8 mouse cellular contexts compared by ENCODE assay signal in the genomic region with DNA sequence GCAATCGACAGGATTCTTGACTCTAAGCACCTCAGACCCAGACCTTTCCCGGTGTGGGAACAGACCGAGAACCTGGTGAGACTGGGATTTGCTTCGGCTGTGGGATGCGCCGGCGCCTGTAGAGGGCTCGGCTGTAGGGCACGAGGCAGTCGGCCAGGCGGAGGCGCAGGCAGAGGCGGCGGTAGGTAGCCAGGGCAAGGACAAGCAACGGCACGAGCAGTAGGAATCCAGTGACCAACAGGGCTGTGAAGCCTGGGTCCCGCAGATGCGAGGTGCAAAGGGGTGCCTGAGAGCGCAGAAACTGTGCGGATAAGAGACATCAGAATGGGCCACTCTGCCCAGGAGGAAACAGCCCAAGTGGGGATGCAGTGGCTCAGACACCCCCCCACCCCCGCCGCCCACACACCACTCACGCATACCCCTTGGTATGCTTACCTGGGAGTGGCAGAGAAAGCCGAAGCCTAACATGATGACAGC. TPM values are rescaled to one million over a fixed set of nuclear protein-coding genes. Genes with fewer than 3 reads are reported as not detected.
DNase-seq lines count a peak whose midpoint lies in the region; ATAC-seq and TF ChIP-seq lines count a peak whose summit lies in the region.

No protein-coding gene starts in this region.

- H3K4me2 ChIP-seq in kidney, embryonic 14.5 days (replicated peaks; ENCODE audit: low read depth, low read length), result peak overlapping the region; percentile 79
- H3K4me2 ChIP-seq in liver, embryonic 14.5 days (ENCODE audit: low read depth), result peak overlapping the region; percentile 94; the same call in 1 of the 2 replicates
- peak overlapping the region; percentile 31 for H3K4me2 ChIP-seq in stomach, embryonic 16.5 days (ENCODE audit: low read depth, low read length)

- peak overlapping the region; percentile 7 for H3K27ac ChIP-seq in kidney, embryonic 14.5 days (ENCODE audit: low read depth, low read length)
- 0 out of 2 replicates have a peak overlapping the region, but pooled peaks have one; percentile 9 for H3K27ac ChIP-seq in MEL (ENCODE audit: control insufficient read depth, low read depth, low read length)
- no peak overlapping the region for H3K27ac ChIP-seq in liver, embryonic 14.5 days
- peak overlapping the region; percentile 68 for H3K27ac ChIP-seq in stomach, embryonic 16.5 days (ENCODE audit: low read length)

- no peaks in the 10 kb centered on the region for H3K9me3 ChIP-seq in kidney, embryonic 14.5 days (ENCODE audit: control insufficient read depth, low read length)
- H3K9me3 ChIP-seq in MEL (replicated peaks; ENCODE audit: insufficient read depth, low read length), result no peaks in the 10 kb centered on the region
- no peaks in the 10 kb centered on the region for H3K9me3 ChIP-seq in liver, embryonic 14.5 days (ENCODE audit: control insufficient read depth, low read length)
- no peaks in the 10 kb centered on the region for H3K9me3 ChIP-seq in stomach, embryonic 16.5 days (replicated peaks; ENCODE audit: control insufficient read depth, low read length)

- no peaks in the 10 kb centered on the region; the same call in 1 of the 2 replicates for H3K27me3 ChIP-seq in kidney, embryonic 14.5 days (ENCODE audit: control insufficient read depth, insufficient read depth, low read length)
- no peaks in the 10 kb centered on the region for H3K27me3 ChIP-seq in MEL (ENCODE audit: control insufficient read depth in 1 of 2, insufficient read depth in 2 of 2, low read length in 2 of 2)
- no peaks in the 10 kb centered on the region for H3K27me3 ChIP-seq in liver, embryonic 14.5 days (ENCODE audit: control insufficient read depth, insufficient read depth, low read length)
- H3K27me3 ChIP-seq in stomach, embryonic 16.5 days (ENCODE audit: control insufficient read depth, insufficient read depth, low read length), result no peaks in the 10 kb centered on the region

- no peak for DNase-seq in kidney, adult 18-20 months
- no peak for DNase-seq in MEL (ENCODE audit: low read depth, low spot score)
- peak; percentile 60 for DNase-seq in embryo, embryonic 9.5 days (ENCODE audit: extremely low spot score)
- DNase-seq in heart, postnatal 4 days, result peak; percentile 58
- no peak for DNase-seq in liver, embryonic 14.5 days (ENCODE audit: low read depth in 3 of 3, low spot score in 3 of 3)
- DNase-seq in right cerebral cortex, postnatal 36 days (ENCODE audit: low spot score in 2 of 2), result no peak

- peak overlapping the region; percentile 72 for H3K4me3 ChIP-seq in kidney, embryonic 14.5 days (ENCODE audit: low read length)
- no peak overlapping the region for H3K4me3 ChIP-seq in MEL (ENCODE audit: control insufficient read depth in 1 of 2, insufficient read depth in 1 of 2, low read depth in 2 of 2, low read length in 2 of 2)
- H3K4me3 ChIP-seq in liver, embryonic 14.5 days (ENCODE audit: insufficient read depth in 1 of 2, low read depth in 2 of 2, low read length in 2 of 2), result peak overlapping the region; percentile 1 to 39
- H3K4me3 ChIP-seq in stomach, embryonic 16.5 days (replicated peaks; ENCODE audit: low read length), result peak overlapping the region; percentile 32

- peaks cover 35% of the 10 kb centered on the region; the same call in 1 of the 2 replicates for H3K4me1 ChIP-seq in kidney, embryonic 14.5 days (ENCODE audit: control insufficient read depth, insufficient read depth, low read length)
- H3K4me1 ChIP-seq in MEL (ENCODE audit: control insufficient read depth in 1 of 2, insufficient read depth in 2 of 2, low read length in 2 of 2), result peaks cover 2 to 9% of the 10 kb centered on the region in 2 experiments; a peak in 3 of 4 replicates
- peaks cover 6 to 15% of the 10 kb centered on the region in 2 experiments for H3K4me1 ChIP-seq in liver, embryonic 14.5 days (replicated peaks; ENCODE audit: control insufficient read depth in 2 of 2, insufficient read depth in 2 of 2, low read length in 1 of 2)
- H3K4me1 ChIP-seq in stomach, embryonic 16.5 days (ENCODE audit: control insufficient read depth, insufficient read depth, low read length), result peaks cover 31% of the 10 kb centered on the region

- ATAC-seq in kidney, embryonic 14.5 days (ENCODE audit: low FRiP score, low TSS enrichment), result no peak
- no peak for ATAC-seq in liver, embryonic 14.5 days (ENCODE audit: insufficient read depth)
- ATAC-seq in stomach, embryonic 16.5 days (ENCODE audit: insufficient read depth, low FRiP score), result no peak

- TF ChIP-seq CTCF in MEL (IDR thresholded peaks at IDR 0.05 in 2 of 3, conservative IDR thresholded peaks at IDR 0.05 in 1 of 3; ENCODE audit: control insufficient read depth in 1 of 3, insufficient read depth in 1 of 3, low read depth in 2 of 3, low read length in 3 of 3, poor library complexity in 1 of 3, severe bottlenecking in 1 of 3), result no peak
- no peak for TF ChIP-seq CTCF in liver, embryonic 14.5 days (IDR thresholded peaks at IDR 0.05; ENCODE audit: low read depth)

- TF ChIP-seq POLR2A in MEL (IDR thresholded peaks at IDR 0.05; ENCODE audit: control insufficient read depth in 1 of 2, insufficient read depth in 1 of 2, low read depth in 1 of 2, low read length in 2 of 2, poor library complexity in 1 of 2), result no peak

- peaks cover 9% of the 10 kb centered on the region for H3K79me2 ChIP-seq in MEL (ENCODE audit: control insufficient read depth, insufficient read depth, low read length, poor library complexity)

- H3K9ac ChIP-seq in kidney, embryonic 14.5 days (ENCODE audit: low read depth, low read length), result peak overlapping the region; percentile 85
- H3K9ac ChIP-seq in MEL (ENCODE audit: control insufficient read depth, low read depth, low read length, poor library complexity, severe bottlenecking), result no peak overlapping the region
- H3K9ac ChIP-seq in liver, embryonic 14.5 days (replicated peaks), result 0 out of 2 replicates have a peak overlapping the region, but pooled peaks have one; percentile 28
- H3K9ac ChIP-seq in stomach, embryonic 16.5 days (ENCODE audit: low read length), result peak overlapping the region; percentile 67

- TF ChIP-seq EP300 in MEL (IDR thresholded peaks at IDR 0.05; ENCODE audit: low read depth in 1 of 2, low read length in 2 of 2), result no peak
- TF ChIP-seq EP300 in liver, embryonic 14.5 days (IDR thresholded peaks at IDR 0.05; ENCODE audit: low read depth), result no peak

- TF ChIP-seq RAD21 in MEL (IDR thresholded peaks at IDR 0.05; ENCODE audit: low read depth, low read length), result no peak

- H3K36me3 ChIP-seq in kidney, embryonic 14.5 days (ENCODE audit: control insufficient read depth, insufficient read depth, low read length), result peaks cover 32% of the 10 kb centered on the region
- H3K36me3 ChIP-seq in MEL (ENCODE audit: control insufficient read depth in 1 of 2, insufficient read depth in 2 of 2, low read length in 2 of 2), result peaks cover 2 to 5% of the 10 kb centered on the region in 2 experiments; a peak in 3 of 4 replicates
- H3K36me3 ChIP-seq in liver, embryonic 14.5 days (replicated peaks; ENCODE audit: control insufficient read depth, insufficient read depth, low read depth), result peaks cover 3% of the 10 kb centered on the region; the same call in 1 of the 2 replicates
- H3K36me3 ChIP-seq in stomach, embryonic 16.5 days (ENCODE audit: control insufficient read depth, insufficient read depth, low read length), result peaks cover 19% of the 10 kb centered on the region

- WGBS in kidney, embryonic 14.5 days, result 14% methylated on average over 24 of the region's 24 CpGs
- 36% methylated on average over 24 of the region's 24 CpGs for WGBS in liver, embryonic 14.5 days (ENCODE audit: insufficient replicate concordance)
- 28% methylated on average over 24 of the region's 24 CpGs for WGBS in stomach, embryonic 16.5 days

RNA-seq across cellular contexts. Expression of a gene that starts 0.4 kb away (rescaled TPM):
- 36.8 and 39.6 TPM in 2 replicates for polyA plus RNA-seq in kidney, embryonic 14.5 days (2014; fragmentation: Nextera tagmentation; extraction: Ambion mirVana)
- 0.39 TPM in 2 replicates for total RNA-seq in MEL (2012; rRNA removed)
- under 1 TPM in 1 of 2 experiments, not detected in 1; 0.45 TPM for polyA plus RNA-seq in MEL (2012; ENCODE audit: insufficient read depth in 1 of 2, insufficient read length in 2 of 2, low read depth in 1 of 2, low replicate concordance in 2 of 2, missing spikeins in 1 of 2)
- 10 to 100 TPM; 37.1 to 38.3 TPM for total RNA-seq in heart, postnatal 4 days (2021)
- polyA plus RNA-seq in liver, embryonic 14.5 days (2012; rRNA removed), result 3.7 and 5.3 TPM in 2 replicates
- 4.6 TPM in 2 replicates for polyA plus RNA-seq in liver, embryonic 14.5 days (2014; fragmentation: Nextera tagmentation; extraction: Ambion mirVana)
- polyA plus RNA-seq in stomach, embryonic 16.5 days (2015; fragmentation: Nextera tagmentation; extraction: Ambion mirVana), result 26.4 and 28.7 TPM in 2 replicates

RNA-seq across cellular contexts. Expression of a gene that starts 2.2 kb away (rescaled TPM):
- polyA plus RNA-seq in kidney, embryonic 14.5 days (2014; fragmentation: Nextera tagmentation; extraction: Ambion mirVana), result 11.1 and 23.9 TPM in 2 replicates
- total RNA-seq in MEL (2012; rRNA removed), result 26.8 and 39.6 TPM in 2 replicates
- 10 to 100 TPM in 1 of 2 experiments, not detected in 1; 21.3 TPM for polyA plus RNA-seq in MEL (2012; ENCODE audit: insufficient read depth in 1 of 2, insufficient read length in 2 of 2, low read depth in 1 of 2, low replicate concordance in 2 of 2, missing spikeins in 1 of 2)
- 10 to 100 TPM; 21.3 to 22.1 TPM for total RNA-seq in heart, postnatal 4 days (2021)
- 4.8 and 8.3 TPM in 2 replicates for polyA plus RNA-seq in liver, embryonic 14.5 days (2012; rRNA removed)
- 6.2 and 7.3 TPM in 2 replicates for polyA plus RNA-seq in liver, embryonic 14.5 days (2014; fragmentation: Nextera tagmentation; extraction: Ambion mirVana)
- 29.4 TPM in 2 replicates for polyA plus RNA-seq in stomach, embryonic 16.5 days (2015; fragmentation: Nextera tagmentation; extraction: Ambion mirVana)

RNA-seq across cellular contexts. Expression of a gene that starts 2.3 kb away (rescaled TPM):
- polyA plus RNA-seq in kidney, embryonic 14.5 days (2014; fragmentation: Nextera tagmentation; extraction: Ambion mirVana), result 172 and 221 TPM in 2 replicates
- total RNA-seq in MEL (2012; rRNA removed), result 190 and 191 TPM in 2 replicates
- 100 to 1,000 TPM in 1 of 2 experiments, not detected in 1; 173 TPM for polyA plus RNA-seq in MEL (2012; ENCODE audit: insufficient read depth in 1 of 2, insufficient read length in 2 of 2, low read depth in 1 of 2, low replicate concordance in 2 of 2, missing spikeins in 1 of 2)
- total RNA-seq in heart, postnatal 4 days (2021), result 100 to 1,000 TPM in 1 of 2 experiments, 10 to 100 TPM in 1; 92.3 to 101 TPM
- 70.9 and 76.9 TPM in 2 replicates for polyA plus RNA-seq in liver, embryonic 14.5 days (2012; rRNA removed)
- polyA plus RNA-seq in liver, embryonic 14.5 days (2014; fragmentation: Nextera tagmentation; extraction: Ambion mirVana), result 120 and 127 TPM in 2 replicates
- polyA plus RNA-seq in stomach, embryonic 16.5 days (2015; fragmentation: Nextera tagmentation; extraction: Ambion mirVana), result 144 and 148 TPM in 2 replicates

RNA-seq across cellular contexts. Expression of a gene that starts 15.9 kb away (rescaled TPM):
- 36.1 and 37.4 TPM in 2 replicates for polyA plus RNA-seq in kidney, embryonic 14.5 days (2014; fragmentation: Nextera tagmentation; extraction: Ambion mirVana)
- total RNA-seq in MEL (2012; rRNA removed), result 5.8 and 7.2 TPM in 2 replicates
- polyA plus RNA-seq in MEL (2012; ENCODE audit: insufficient read depth in 1 of 2, insufficient read length in 2 of 2, low read depth in 1 of 2, low replicate concordance in 2 of 2, missing spikeins in 1 of 2), result 10 to 100 TPM; 25.0 to 43.4 TPM
- total RNA-seq in heart, postnatal 4 days (2021), result 10 to 100 TPM; 48.3 to 49.7 TPM
- 1.1 and 1.4 TPM in 2 replicates for polyA plus RNA-seq in liver, embryonic 14.5 days (2012; rRNA removed)
- polyA plus RNA-seq in liver, embryonic 14.5 days (2014; fragmentation: Nextera tagmentation; extraction: Ambion mirVana), result 2.9 TPM in 2 replicates
- polyA plus RNA-seq in stomach, embryonic 16.5 days (2015; fragmentation: Nextera tagmentation; extraction: Ambion mirVana), result 21.2 and 21.4 TPM in 2 replicates

RNA-seq across cellular contexts. Expression of a gene that starts 28.4 kb away (rescaled TPM):
- polyA plus RNA-seq in kidney, embryonic 14.5 days (2014; fragmentation: Nextera tagmentation; extraction: Ambion mirVana), result 56.7 and 59.7 TPM in 2 replicates
- total RNA-seq in MEL (2012; rRNA removed), result 37.3 and 65.8 TPM in 2 replicates
- 10 to 100 TPM in 1 of 2 experiments, not detected in 1; 84.9 TPM for polyA plus RNA-seq in MEL (2012; ENCODE audit: insufficient read depth in 1 of 2, insufficient read length in 2 of 2, low read depth in 1 of 2, low replicate concordance in 2 of 2, missing spikeins in 1 of 2)
- total RNA-seq in heart, postnatal 4 days (2021), result 10 to 100 TPM; 75.3 to 76.7 TPM
- 13.7 and 14.3 TPM in 2 replicates for polyA plus RNA-seq in liver, embryonic 14.5 days (2012; rRNA removed)
- 1.9 and 2.4 TPM in 2 replicates for polyA plus RNA-seq in liver, embryonic 14.5 days (2014; fragmentation: Nextera tagmentation; extraction: Ambion mirVana)
- polyA plus RNA-seq in stomach, embryonic 16.5 days (2015; fragmentation: Nextera tagmentation; extraction: Ambion mirVana), result 48.5 and 55.4 TPM in 2 replicates

Comparison
In these comparisons a context has a peak if more than half of its experiments do, and no peak if none do; other contexts are left out.
1. H3K4me2 ChIP-seq: peak in every context shown above with its lines; median percentile 94 in liver, embryonic 14.5 days; 79 in kidney, embryonic 14.5 days; 31 in stomach, embryonic 16.5 days.
2. H3K4me3 ChIP-seq: peak in kidney, embryonic 14.5 days (single experiment), liver, embryonic 14.5 days (2 of 2) and stomach, embryonic 16.5 days (single experiment); none in MEL (0 of 2).
3. DNase-seq: peak in embryo, embryonic 9.5 days (single experiment) and heart, postnatal 4 days (single experiment); none in kidney, adult 18-20 months (single experiment), MEL (single experiment), liver, embryonic 14.5 days (0 of 3) and right cerebral cortex, postnatal 36 days (0 of 2).